Mouse (Mus musculus): ENCODE results near the gene Ankmy1. TPM values are rescaled to one million over a fixed set of nuclear protein-coding genes. Genes with fewer than 3 reads are reported as not detected.

Ankmy1 gene
- polyA plus RNA-seq, 1 experiment from 2014 or later = 0.52 TPM

MicroRNAs encoded within 50 kb of the gene (microRNA counts, 519-probe panel; counts per million panel counts)
- microRNA mmu-miR-149 = 3,492 counts per million, percentile 80 among the panel's probes with 10 or more counts

Small RNA genes lying within 50 kb of the gene (microRNA-seq; reads per million reads assigned to microRNA genes)
- gene Mir149 = 3,239 reads per million, percentile 88 among the genes with 10 or more reads in this experiment

Other genes starting within 250 kb of the Ankmy1 start
- gene Gpc1, start 71.3 kb downstream of the Ankmy1 start, polyA plus RNA-seq (2015; fragmentation: Nextera tagmentation; extraction: Ambion mirVana) = 58.1 and 61.5 TPM in 2 replicates
- gene Dusp28, start 4.1 kb upstream of the Ankmy1 start, polyA plus RNA-seq (2015; fragmentation: Nextera tagmentation; extraction: Ambion mirVana) = 12.3 and 13.9 TPM in 2 replicates
- gene Rnpepl1, start 7.9 kb upstream of the Ankmy1 start, polyA plus RNA-seq (2015; fragmentation: Nextera tagmentation; extraction: Ambion mirVana) = 14.8 and 31.1 TPM in 2 replicates
- 42.8 and 44.8 TPM in 2 replicates for gene Capn10, start 31.5 kb upstream of the Ankmy1 start, polyA plus RNA-seq (2015; fragmentation: Nextera tagmentation; extraction: Ambion mirVana)
- gene Gpr35, start 48.0 kb upstream of the Ankmy1 start, polyA plus RNA-seq (2015; fragmentation: Nextera tagmentation; extraction: Ambion mirVana) = 0.50 and 0.62 TPM in 2 replicates
- gene Aqp12, start 103.4 kb upstream of the Ankmy1 start, polyA plus RNA-seq (2015; fragmentation: Nextera tagmentation; extraction: Ambion mirVana) = not detected in 2 replicates
- 7.4 and 11.6 TPM in 2 replicates for gene Kif1a, start 199.0 kb upstream of the Ankmy1 start, polyA plus RNA-seq (2015; fragmentation: Nextera tagmentation; extraction: Ambion mirVana)
- gene Agxt, start 232.3 kb upstream of the Ankmy1 start, polyA plus RNA-seq (2015; fragmentation: Nextera tagmentation; extraction: Ambion mirVana) = 0.32 TPM in 1 of 2 replicates, not detected in the other